Mouse (Mus musculus): ENCODE measurements around the gene Polr2g.

DNA sequence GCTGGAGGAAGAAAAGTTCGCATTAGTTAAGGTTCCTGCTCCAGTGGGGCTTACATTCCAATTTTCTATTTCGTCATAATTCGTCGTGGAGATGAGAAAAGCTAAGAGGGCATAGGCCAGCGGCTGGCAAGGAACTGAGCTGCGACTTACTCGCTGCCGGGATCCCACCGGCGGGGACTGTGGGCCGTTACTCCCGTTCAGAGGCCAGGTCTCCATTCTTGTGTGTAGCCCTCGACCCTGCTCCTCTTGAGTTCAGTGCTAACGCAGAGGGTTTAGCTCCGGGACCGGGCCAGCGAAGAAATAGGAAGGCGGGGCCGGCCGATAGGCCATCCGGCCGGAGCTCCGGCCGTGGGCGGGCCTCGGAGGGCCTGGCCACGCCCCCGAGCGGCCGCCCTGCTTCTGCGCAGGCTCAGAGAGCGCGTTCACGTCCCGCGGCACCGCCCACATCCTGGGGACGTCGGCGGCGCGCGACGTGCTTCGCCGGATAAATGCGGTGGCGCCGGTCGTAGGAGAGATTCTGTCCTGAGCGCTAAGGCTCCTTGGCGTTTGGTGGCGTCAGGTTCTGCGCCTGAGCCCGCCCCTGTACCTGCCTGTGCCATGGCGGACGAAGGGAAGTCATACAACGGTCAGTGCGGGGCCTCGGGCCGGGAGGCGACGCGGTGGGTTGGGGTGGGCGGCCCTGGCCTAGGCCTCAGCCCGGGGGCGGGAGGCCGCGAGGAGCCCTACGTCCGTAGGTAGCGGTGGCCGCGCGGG lies 41.6 kb downstream of the Polr2g start, which contains the start of gene Nxf1:
- TF ChIP-seq CTCF (IDR thresholded peaks at IDR 0.05; ENCODE audit: control insufficient read depth, insufficient read depth, insufficient read length) (no peak), CEBPB (IDR thresholded peaks at IDR 0.05; ENCODE audit: low read depth) (peak; percentile 37), MYOD1 (IDR thresholded peaks at IDR 0.05; ENCODE audit: control insufficient read depth, insufficient read length, low read depth) (no peak), MYOG (IDR thresholded peaks at IDR 0.05; ENCODE audit: control insufficient read depth, extremely low read depth, insufficient read length) (no peak), MAX (IDR thresholded peaks at IDR 0.05) (no peak)

Data from C2C12 (cell line).